24 mouse cellular contexts compared by ENCODE assay signal in the genomic region with DNA sequence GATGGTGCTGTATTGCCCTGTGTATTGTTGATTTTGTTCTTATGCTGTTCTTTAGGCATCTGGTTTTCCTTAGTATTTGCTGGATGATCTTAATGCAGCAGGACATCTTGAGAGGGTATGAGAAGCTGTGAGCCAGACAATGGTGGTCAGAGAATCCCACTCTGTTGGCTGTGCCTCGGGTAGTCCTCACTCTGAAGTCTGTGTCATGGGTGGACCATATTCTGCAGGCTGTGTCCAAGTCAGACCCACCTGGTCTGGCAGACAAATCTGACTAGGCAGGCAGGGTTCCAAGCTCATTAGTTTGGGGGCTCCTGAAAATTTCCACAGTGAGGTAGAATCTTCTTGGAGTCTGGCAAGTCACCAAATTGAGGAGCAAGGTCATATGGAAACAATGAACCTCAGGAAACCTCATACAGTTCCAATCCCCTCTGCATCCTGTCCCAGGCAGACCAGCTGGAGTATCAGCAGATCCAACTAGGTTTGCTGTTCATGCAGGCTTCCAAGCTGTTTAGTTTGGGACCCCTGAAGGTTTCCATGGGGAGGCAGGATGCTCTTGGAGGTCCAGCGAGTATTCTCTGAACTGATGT.
A peak's percentile ranks its signal among the peaks of the same experiment; 100 is the strongest.
DNase-seq lines count a peak whose midpoint lies in the region; ATAC-seq and TF ChIP-seq lines count a peak whose summit lies in the region.
"Had no signal": no experiment of that assay in that cellular context is flagged by ENCODE, and none has a peak within 500 bp of the region (broad histone marks: within the 10 kb centered on the region; RNA-seq: fewer than 3 reads in every experiment).

No protein-coding gene starts in this region.

- no peaks in the 10 kb centered on the region for H3K36me3 ChIP-seq in embryonic facial prominence, embryonic 14.5 days (ENCODE audit: control insufficient read depth, insufficient read depth, low read length)
- H3K36me3 ChIP-seq in embryonic facial prominence, embryonic 10.5 days (replicated peaks), result no peaks in the 10 kb centered on the region
- H3K36me3 ChIP-seq in hindbrain, postnatal 0 days (ENCODE audit: insufficient read depth, low read length), result no peaks in the 10 kb centered on the region
- no peaks in the 10 kb centered on the region for H3K36me3 ChIP-seq in hindbrain, embryonic 11.5 days (ENCODE audit: control insufficient read depth, insufficient read depth, low read length)
- H3K36me3 ChIP-seq in embryonic facial prominence, embryonic 15.5 days, result no peaks in the 10 kb centered on the region
- H3K36me3 ChIP-seq: forebrain, embryonic 12.5 days; forebrain, embryonic 15.5 days; heart, embryonic 10.5 days; heart, embryonic 13.5 days; intestine, embryonic 15.5 days had no signal

- H3K9ac ChIP-seq in embryonic facial prominence, embryonic 14.5 days (ENCODE audit: low read depth, low read length), result no peak overlapping the region
- H3K9ac ChIP-seq in hindbrain, postnatal 0 days (replicated peaks; ENCODE audit: low read length), result no peak overlapping the region
- no peak overlapping the region for H3K9ac ChIP-seq in hindbrain, embryonic 11.5 days (ENCODE audit: low read depth, low read length)
- no peak overlapping the region for H3K9ac ChIP-seq in embryonic facial prominence, embryonic 15.5 days
- H3K9ac ChIP-seq: forebrain, embryonic 12.5 days; forebrain, embryonic 15.5 days; heart, embryonic 13.5 days; hindbrain, embryonic 14.5 days; intestine, embryonic 15.5 days had no signal

- no peaks in the 10 kb centered on the region; the same call in 1 of the 2 replicates for H3K4me1 ChIP-seq in embryonic facial prominence, embryonic 14.5 days (ENCODE audit: control insufficient read depth, insufficient read depth, low read length)
- H3K4me1 ChIP-seq in embryonic facial prominence, embryonic 10.5 days, result no peaks in the 10 kb centered on the region
- no peaks in the 10 kb centered on the region for H3K4me1 ChIP-seq in hindbrain, postnatal 0 days (ENCODE audit: insufficient read depth, low read length)
- no peaks in the 10 kb centered on the region for H3K4me1 ChIP-seq in hindbrain, embryonic 11.5 days (replicated peaks; ENCODE audit: control insufficient read depth, insufficient read depth, low read length)
- H3K4me1 ChIP-seq in embryonic facial prominence, embryonic 15.5 days, result no peaks in the 10 kb centered on the region
- H3K4me1 ChIP-seq: forebrain, embryonic 12.5 days; forebrain, embryonic 15.5 days; heart, embryonic 10.5 days; heart, embryonic 13.5 days; intestine, embryonic 15.5 days had no signal

- DNase-seq in embryonic facial prominence, embryonic 14.5 days (ENCODE audit: low spot score), result peak; percentile 64
- no peak for DNase-seq in embryonic facial prominence, embryonic 10.5 days (ENCODE audit: low spot score)
- DNase-seq in hindbrain, postnatal 0 days (ENCODE audit: low spot score), result peak; percentile 10
- DNase-seq in hindbrain, embryonic 11.5 days (ENCODE audit: low spot score), result no peak
- DNase-seq in lung, postnatal 14 days, result no peak
- DNase-seq: adrenal gland, adult 2 months; adrenal gland, postnatal 14 days; cerebellum, adult 11-12 months; cerebellum, adult 9-10 months; cerebellum, postnatal 36 days; embryo, embryonic 11 days; gastrocnemius, postnatal 25 days; heart, adult 2 months; heart, postnatal 14 days; kidney, adult 11 months had no signal

- H3K27ac ChIP-seq in embryonic facial prominence, embryonic 14.5 days (replicated peaks; ENCODE audit: low read depth, low read length), result no peak overlapping the region; the same call in 1 of the 2 replicates
- no peak overlapping the region for H3K27ac ChIP-seq in embryonic facial prominence, embryonic 10.5 days (replicated peaks)
- no peak overlapping the region for H3K27ac ChIP-seq in hindbrain, postnatal 0 days
- no peak overlapping the region for H3K27ac ChIP-seq in hindbrain, embryonic 11.5 days (ENCODE audit: low read depth, low read length)
- no peak overlapping the region for H3K27ac ChIP-seq in embryonic facial prominence, embryonic 15.5 days (replicated peaks)
- H3K27ac ChIP-seq: forebrain, embryonic 12.5 days; forebrain, embryonic 15.5 days; heart, adult 2 months; heart, embryonic 10.5 days; heart, embryonic 13.5 days; hindbrain, embryonic 14.5 days; intestine, embryonic 15.5 days had no signal

- H3K4me2 ChIP-seq in embryonic facial prominence, embryonic 14.5 days (ENCODE audit: low read depth, low read length), result no peak overlapping the region
- no peak overlapping the region for H3K4me2 ChIP-seq in hindbrain, postnatal 0 days (ENCODE audit: low read depth, low read length)
- H3K4me2 ChIP-seq in hindbrain, embryonic 11.5 days (replicated peaks; ENCODE audit: low read depth, low read length), result no peak overlapping the region
- no peak overlapping the region for H3K4me2 ChIP-seq in embryonic facial prominence, embryonic 15.5 days (replicated peaks)
- H3K4me2 ChIP-seq: forebrain, embryonic 12.5 days; forebrain, embryonic 15.5 days; heart, embryonic 13.5 days; hindbrain, embryonic 14.5 days; intestine, embryonic 15.5 days had no signal

- 65% methylated on average over 2 of the region's 2 CpGs for whole genome bisulfite sequencing in embryonic facial prominence, embryonic 14.5 days
- WGBS in embryonic facial prominence, embryonic 10.5 days, result 85% methylated on average over 2 of the region's 2 CpGs
- 74% methylated on average over 2 of the region's 2 CpGs for WGBS in hindbrain, postnatal 0 days
- 84% methylated on average over 2 of the region's 2 CpGs for WGBS in hindbrain, embryonic 11.5 days
- WGBS in embryonic facial prominence, embryonic 15.5 days, result 57% methylated on average over 2 of the region's 2 CpGs

- no peak overlapping the region for H3K4me3 ChIP-seq in embryonic facial prominence, embryonic 14.5 days (ENCODE audit: low read depth, low read length)
- H3K4me3 ChIP-seq in embryonic facial prominence, embryonic 10.5 days, result no peak overlapping the region
- no peak overlapping the region for H3K4me3 ChIP-seq in hindbrain, postnatal 0 days (ENCODE audit: low read length)
- H3K4me3 ChIP-seq in hindbrain, embryonic 11.5 days (ENCODE audit: low read depth, low read length), result no peak overlapping the region
- no peak overlapping the region for H3K4me3 ChIP-seq in embryonic facial prominence, embryonic 15.5 days (replicated peaks)
- H3K4me3 ChIP-seq: erythroblast, embryonic 14.5 days; forebrain, embryonic 12.5 days; forebrain, embryonic 15.5 days; heart, adult 2 months; heart, embryonic 10.5 days; heart, embryonic 13.5 days; intestine, embryonic 15.5 days had no signal

- no peaks in the 10 kb centered on the region for H3K9me3 ChIP-seq in embryonic facial prominence, embryonic 14.5 days (ENCODE audit: control insufficient read depth, low read length)
- H3K9me3 ChIP-seq in embryonic facial prominence, embryonic 10.5 days, result no peaks in the 10 kb centered on the region
- H3K9me3 ChIP-seq in hindbrain, postnatal 0 days (ENCODE audit: low read length), result no peaks in the 10 kb centered on the region
- H3K9me3 ChIP-seq in hindbrain, embryonic 11.5 days (ENCODE audit: control insufficient read depth, low read length), result no peaks in the 10 kb centered on the region
- H3K9me3 ChIP-seq in embryonic facial prominence, embryonic 15.5 days (replicated peaks), result no peaks in the 10 kb centered on the region
- H3K9me3 ChIP-seq: forebrain, embryonic 12.5 days; forebrain, embryonic 15.5 days; heart, embryonic 10.5 days; heart, embryonic 13.5 days; intestine, embryonic 15.5 days had no signal

- TF ChIP-seq CTCF in hindbrain, postnatal 0 days (IDR thresholded peaks at IDR 0.05; ENCODE audit: low read depth), result no peak

- ATAC-seq in embryonic facial prominence, embryonic 14.5 days (ENCODE audit: low read depth), result no peak
- ATAC-seq in hindbrain, postnatal 0 days, result no peak
- no peak for ATAC-seq in hindbrain, embryonic 11.5 days (ENCODE audit: low FRiP score)
- 0 out of 2 replicates have a peak, but pooled peaks have one; percentile 77 for ATAC-seq in embryonic facial prominence, embryonic 15.5 days (ENCODE audit: insufficient number of reproducible peaks, low FRiP score, low TSS enrichment, low read depth)
- ATAC-seq: CD4-positive, CD25-positive, alpha-beta regulatory T cell, adult 4 months; forebrain, embryonic 15.5 days; intestine, embryonic 15.5 days had no signal

- no peaks in the 10 kb centered on the region for H3K27me3 ChIP-seq in embryonic facial prominence, embryonic 14.5 days (replicated peaks; ENCODE audit: control insufficient read depth, insufficient read depth, low read length)
- no peaks in the 10 kb centered on the region for H3K27me3 ChIP-seq in embryonic facial prominence, embryonic 10.5 days (replicated peaks; ENCODE audit: low read depth, poor library complexity, severe bottlenecking)
- no peaks in the 10 kb centered on the region for H3K27me3 ChIP-seq in hindbrain, postnatal 0 days (ENCODE audit: insufficient read depth, low read length)
- no peaks in the 10 kb centered on the region for H3K27me3 ChIP-seq in hindbrain, embryonic 11.5 days (ENCODE audit: control insufficient read depth, insufficient read depth, low read length)
- no peaks in the 10 kb centered on the region for H3K27me3 ChIP-seq in embryonic facial prominence, embryonic 15.5 days
- H3K27me3 ChIP-seq: forebrain, embryonic 12.5 days; forebrain, embryonic 15.5 days; heart, embryonic 13.5 days; intestine, embryonic 15.5 days had no signal

Comparison
In these comparisons a context has a peak if more than half of its experiments do, and no peak if none do; other contexts are left out.
1. DNase-seq: peak in embryonic facial prominence, embryonic 14.5 days (single experiment) and hindbrain, postnatal 0 days (single experiment); none in embryonic facial prominence, embryonic 10.5 days (single experiment), hindbrain, embryonic 11.5 days (single experiment) and lung, postnatal 14 days (single experiment).